Mouse (Mus musculus) liver, postnatal 0 days (tissue): ENCODE results near the gene Tent5b.

Experiments used
- CTCF ChIP-seq: sonication (generic); IDR thresholded peaks from 2 replicates; pipeline ENCODE4 v1.5.1; 2016; ENCODE audit warnings: antibody characterized with exemption, low read depth
- EP300 ChIP-seq: IDR thresholded peaks from 2 replicates; pipeline ENCODE4 v1.6.1; 2016; ENCODE audit warnings: antibody characterized with exemption, low read depth, mild to moderate bottlenecking

- TF ChIP-seq CTCF: no peak
- TF ChIP-seq EP300: no peak
These were observed 229 bp downstream of the Tent5b start for GRCm38 (mm10) chr4:133480185-133480537.
